Mouse (Mus musculus): Measurements from ENCODE around the gene Sos2.
"Not testable (repeated sequence)": the region's sequence is repeated elsewhere in the genome, so short reads cannot be mapped to it uniquely, and the experiment has no call there.

The Sos2 gene

DNA sequence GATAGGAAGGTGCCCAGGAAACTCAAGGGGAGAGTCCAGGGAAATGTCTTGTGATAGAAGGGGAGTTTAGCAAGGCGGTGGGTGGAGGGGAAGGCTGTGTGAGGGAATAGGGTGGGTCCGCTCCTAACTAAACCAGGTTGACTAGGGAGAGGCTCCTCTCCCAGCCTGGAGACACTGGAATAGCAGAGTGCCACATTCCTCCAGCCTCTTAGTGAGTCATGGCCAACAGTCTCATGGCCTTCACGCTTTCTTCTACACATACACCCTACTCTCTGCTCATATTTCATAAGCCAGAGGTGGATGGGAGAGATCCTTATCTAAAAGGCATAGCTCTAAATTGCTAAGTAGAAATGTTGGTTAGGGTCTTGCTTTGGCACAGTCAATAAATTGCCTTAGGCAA is 111.7 kb downstream of the Sos2 start:
- no peak for DNase-seq (ENCODE audit: low spot score)

DNA sequence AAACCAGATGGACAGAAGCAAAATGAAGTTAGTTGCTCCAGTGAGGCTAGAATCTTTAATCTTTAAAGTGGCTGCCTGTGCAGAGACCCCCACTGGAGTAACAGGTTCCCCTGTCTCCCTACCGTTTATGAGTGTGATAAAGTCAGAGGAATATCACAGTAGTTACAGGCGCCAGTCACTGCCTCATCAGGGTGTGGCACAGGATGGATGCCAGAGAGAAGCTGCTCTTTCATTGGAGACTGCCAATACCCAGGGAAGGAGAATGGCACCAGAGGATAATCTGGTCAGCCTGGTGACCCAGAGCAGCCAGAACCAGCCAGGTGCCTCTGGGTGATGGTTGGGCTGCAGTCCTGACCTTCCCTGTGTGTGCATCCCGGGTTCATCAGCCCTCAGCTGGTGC is 113.4 kb downstream of the Sos2 start:
- no peak for DNase-seq (ENCODE audit: low spot score)

DNA sequence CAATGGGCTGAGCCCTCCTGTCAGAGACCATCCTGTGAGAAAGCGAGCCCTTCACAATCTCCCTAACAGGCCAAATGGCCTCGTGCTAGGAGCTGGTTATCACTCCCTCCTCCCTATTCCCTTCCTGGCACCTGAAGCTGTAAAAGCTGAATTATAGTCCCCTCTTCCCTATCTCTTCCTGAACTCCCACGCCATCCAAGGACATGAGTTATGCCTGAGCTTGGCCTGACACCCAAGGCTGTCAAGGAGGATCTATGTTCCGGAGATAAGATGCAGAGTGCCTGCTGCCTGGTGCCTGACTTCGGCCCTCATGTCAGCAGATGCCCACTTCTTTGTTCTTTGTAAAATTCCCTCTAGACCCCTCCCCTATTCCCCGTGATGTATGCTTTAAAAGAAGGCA is 120.6 kb downstream of the Sos2 start:
- DNase-seq (ENCODE audit: low spot score): not testable (repeated sequence)

DNA sequence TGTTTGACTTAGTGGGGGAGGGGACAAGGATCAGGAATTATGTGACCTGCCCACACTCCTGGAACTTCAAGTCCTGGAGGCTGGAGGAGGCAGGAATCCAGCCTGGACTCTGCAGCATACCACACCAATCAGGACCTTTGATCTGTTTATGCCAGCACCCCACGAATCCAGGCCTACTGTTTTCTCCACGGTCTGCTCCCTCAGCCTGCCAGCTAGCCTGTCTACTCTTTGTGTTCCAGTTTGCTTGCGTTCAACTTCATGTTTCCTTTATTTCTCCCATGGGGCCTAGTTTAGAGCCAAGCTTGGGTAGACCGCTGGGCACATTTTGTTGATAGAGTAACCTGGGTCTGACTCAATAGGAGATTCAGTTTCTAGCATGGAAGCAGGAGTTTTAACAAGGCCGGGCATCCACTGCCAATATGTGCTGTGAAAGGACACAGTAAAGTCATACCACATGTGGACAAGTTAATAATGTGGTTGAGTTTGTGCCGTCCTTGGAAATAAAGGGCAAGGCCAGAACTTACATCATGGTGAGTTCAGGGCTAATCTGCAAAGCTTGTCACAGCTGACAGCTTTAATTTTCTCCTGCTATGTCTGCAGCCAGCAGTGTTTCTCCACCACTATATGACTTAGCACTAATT is 125.3 kb downstream of the Sos2 start:
- peak; percentile 35 for DNase-seq (ENCODE audit: low spot score)

DNA sequence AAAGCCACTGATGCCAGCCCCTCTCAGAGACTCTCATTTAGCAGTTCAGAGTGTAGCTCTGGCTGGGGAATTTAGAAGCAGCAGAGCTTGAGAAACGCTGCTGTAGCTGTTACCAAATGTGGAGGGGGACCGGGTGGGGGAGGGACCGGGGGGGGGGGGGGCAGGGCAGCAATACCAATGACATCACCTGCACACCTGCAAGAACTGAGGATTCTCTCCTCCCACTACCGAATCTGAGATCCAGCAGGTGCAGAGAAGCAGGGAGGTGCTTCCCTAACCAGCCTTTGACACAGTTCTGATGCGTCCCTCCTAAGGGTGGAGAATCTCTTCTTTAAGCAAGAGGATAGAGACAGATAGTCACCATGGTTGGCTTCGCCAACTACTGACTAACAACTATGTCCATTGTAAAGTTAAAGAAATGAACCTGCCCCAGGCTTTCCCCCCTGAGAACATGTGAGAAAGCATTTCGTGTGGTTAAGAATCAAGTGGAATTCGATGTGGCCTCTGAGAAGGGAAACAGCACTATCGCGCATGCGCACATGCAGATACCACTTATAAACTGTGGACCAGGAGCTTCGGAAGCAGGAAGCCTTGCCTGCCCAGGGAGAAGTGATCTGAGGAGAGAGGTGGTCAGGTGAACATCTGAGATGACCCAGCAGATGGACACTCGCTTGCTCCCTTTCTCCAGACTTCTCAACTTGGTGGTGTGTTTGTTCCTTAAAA is 136.0 kb downstream of the Sos2 start:
- DNase-seq (ENCODE audit: low spot score): no peak

DNA sequence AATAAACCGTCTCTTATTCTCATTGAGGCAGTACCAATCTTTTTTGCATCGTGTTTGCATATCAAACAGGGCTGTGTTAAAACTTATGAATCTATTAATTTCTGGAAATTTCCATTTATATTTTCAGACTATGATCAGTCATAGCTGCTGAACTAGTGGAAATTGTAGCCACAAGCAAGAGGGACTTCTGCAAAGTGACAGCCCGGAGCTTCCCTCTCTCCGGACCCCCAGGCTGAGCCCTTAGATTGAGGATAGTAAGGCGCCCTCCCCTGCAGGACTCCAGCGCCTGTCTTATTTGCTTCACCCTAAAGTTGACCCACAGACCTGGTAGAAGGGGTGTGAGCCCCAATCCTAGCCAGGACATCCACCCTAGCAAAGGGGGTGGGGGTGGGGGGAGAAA is 136.7 kb downstream of the Sos2 start:
- no peak for DNase-seq (ENCODE audit: low spot score)

DNA sequence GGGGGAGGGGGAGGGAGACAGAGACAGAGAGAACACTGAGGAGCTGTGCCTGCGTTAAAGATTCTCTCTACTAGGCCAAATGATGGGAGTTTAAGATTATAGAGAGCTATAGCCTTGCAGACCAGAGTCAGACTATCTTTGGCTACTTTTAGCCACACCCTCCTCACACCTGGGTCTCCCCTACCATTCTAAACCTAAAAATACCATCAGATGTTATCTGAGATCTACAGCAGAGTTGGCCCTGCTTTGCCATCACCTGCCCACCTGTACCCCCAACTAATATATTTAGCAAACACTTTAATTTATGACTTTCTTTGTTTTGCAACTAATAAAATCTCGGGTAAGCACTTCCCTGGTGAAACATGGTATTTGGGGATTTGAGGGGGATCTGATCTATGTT is 137.1 kb downstream of the Sos2 start:
- no peak for DNase-seq (ENCODE audit: low spot score)

DNA sequence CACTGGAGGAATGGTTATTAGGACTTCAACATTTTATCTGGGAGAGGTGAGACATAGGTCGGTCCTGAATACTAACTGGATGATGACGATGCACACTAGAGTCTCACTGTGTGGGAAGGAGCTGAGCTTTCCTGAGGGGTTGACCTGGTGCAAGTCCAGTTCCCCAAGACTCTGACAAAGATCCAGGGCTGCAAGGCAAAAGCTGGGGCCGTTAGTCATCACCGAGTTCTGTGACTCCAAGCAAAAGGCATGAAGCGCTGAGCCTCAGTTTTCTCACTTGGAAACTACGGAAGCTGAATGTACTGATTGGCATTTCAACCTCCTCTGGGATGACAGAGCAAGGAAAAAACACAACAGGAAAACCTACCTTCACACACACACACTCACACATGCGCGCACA is 139.3 kb downstream of the Sos2 start:
- no peak for DNase-seq (ENCODE audit: low spot score)

DNA sequence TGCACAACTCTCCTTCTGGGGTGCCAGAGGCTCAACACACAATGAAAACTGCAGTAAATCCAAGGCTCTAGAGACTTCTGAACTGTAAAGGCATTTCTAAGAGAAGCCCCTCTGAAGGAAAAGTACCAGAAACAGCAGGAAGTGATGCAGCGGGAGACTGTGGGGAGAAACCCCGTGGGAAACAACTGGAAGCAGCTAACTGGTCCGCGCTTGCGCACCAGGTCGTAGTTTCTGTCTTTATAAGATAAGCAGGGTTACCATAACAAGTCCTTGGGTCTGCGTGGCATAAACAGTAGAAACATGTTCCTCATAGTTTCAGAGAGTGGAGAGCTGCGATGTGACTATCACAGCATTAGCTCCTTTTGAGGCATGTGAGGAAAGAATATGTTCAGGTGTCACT is 140.0 kb downstream of the Sos2 start:
- DNase-seq (ENCODE audit: low spot score): no peak

DNA sequence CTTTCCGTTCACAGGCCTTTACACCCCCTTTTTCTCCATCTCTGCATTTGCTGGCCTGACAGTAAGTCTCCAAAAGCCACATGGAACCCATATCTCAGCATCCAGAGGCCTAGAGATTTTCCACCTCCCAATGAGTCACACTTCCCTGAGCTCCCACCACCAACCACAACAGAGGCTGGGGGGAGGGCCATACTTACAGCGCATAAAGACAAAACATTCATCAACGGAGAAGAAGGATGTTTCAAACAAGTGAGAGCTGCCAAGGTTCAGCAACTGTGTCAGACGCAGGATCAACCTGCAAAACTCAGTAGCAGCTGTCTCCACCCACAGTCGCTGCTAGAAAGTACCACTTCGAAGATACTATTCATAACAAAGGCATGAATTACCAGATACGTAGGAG is 142.3 kb downstream of the Sos2 start:
- DNase-seq (ENCODE audit: low spot score): peak; percentile 68

DNA sequence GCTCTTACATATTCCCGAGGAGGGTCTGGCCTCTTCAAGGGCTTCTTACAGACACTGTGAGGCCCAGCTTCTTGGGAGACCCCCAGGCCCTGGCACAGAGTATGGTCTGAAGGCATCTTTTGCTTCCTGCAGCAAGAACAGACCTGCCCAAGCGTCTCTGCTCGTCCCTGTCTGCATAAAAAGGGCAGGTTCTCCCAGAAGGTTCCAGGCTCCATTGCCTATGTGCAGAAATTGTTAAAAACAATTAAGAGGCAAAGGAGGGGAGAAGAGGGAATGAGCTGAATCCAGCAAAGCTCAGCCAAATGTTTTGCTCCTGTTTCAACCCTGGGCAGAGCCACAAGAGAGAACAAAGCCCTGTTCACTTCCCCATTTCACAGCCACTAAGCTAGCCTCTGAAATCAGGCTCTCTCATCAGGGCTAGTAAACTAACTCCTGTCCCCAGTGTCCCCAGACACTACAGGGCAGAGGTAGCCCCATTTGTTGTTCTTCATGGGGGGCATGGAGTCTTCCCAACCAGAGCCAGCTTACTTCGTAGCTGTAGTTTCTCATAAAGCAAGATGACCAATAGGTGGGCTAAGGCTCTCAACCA is 143.2 kb downstream of the Sos2 start:
- no peak for DNase-seq (ENCODE audit: low spot score)

DNA sequence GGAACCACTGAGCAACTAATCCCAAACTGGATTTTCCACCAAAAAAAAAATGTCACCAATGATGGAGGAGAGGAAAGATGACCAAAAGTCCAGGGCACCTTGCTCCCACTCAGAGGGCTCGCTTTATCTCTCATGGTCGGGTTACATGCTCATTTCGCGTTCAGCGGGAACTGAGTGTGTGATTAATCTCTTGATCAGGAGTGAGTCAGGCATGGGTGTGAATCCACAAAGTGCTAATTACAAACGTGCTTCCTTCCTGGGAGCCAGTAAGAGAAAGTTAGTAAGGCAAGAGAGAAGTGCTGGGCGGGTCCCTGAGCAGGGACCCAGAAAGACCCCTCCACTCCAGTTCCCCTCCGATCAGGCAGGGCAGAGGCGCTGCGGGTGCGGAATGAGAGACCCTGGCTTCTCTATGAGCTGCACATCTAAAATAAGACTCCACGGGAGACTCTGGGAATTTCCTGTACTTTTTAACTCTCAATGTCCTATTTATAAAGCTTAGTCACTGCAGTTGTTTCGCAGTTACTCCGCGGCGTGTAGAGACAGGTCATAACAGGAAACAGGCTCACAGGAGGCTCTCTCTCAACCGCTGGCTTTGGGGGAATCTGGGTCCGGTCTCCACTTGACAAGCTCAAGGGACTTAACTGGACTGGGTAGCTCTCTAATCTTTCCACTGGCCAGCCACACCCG is 143.8 kb downstream of the Sos2 start:
- peak; percentile 74 for DNase-seq (ENCODE audit: low spot score)

DNA sequence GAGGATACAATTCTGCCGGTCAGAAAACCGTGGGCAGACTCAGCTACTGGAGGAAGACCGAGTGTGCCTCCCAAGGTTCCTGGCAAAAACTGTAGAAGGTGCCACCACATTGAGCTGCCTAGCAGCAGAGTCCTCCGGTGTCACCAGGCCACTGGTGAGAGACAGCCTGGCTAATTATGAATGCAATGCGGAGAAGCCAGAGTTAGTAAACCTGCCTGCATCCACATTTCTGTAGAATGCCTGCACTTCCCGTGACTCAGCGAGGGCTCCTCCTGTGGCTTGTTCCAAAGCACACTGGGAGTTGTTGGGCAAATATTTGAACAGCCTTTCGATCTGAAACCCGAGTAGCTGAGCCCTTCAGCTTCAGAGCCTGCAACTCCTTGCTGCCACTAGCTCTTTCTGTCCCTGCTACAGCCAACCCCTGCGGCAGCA is 144.4 kb downstream of the Sos2 start:
- DNase-seq (ENCODE audit: low spot score): peak; percentile 62

DNA sequence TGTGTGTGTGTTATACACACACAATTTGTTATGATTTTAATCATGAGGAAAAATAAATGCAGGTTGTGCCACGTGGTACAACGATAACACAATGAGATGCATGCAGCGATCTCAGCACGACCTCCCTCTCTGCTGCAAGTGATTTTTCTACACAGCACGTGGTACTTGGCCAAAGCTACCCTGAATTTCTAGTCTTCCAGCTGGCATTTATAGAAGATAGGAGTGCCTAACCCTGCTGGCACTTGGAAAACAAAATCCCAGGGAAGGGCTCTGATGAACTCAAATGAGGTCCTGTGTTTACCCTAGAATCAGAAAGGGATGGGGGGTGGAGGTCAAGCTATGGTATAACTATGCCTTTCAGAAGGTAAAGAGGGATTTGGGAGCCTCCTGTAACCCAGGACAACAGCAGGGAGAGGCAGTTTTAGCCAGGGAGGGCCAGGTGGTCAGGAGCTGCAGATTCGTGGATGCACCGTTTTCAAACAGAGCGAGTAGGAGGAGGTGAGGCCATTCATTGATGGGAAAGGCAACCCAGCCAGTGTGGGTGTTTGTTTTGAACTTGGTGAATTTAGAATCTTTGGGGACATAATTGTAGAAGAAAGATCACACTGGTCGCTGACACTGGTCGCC is 144.9 kb downstream of the Sos2 start:
- DNase-seq (ENCODE audit: low spot score): no peak
